Comparison of ENCODE assay signal across 20 mouse cellular contexts in genomic region chr10:85011066-85011465, GRCm38 (mm10).
DNase-seq lines count a peak whose midpoint lies in the region; TF ChIP-seq lines count a peak whose summit lies in the region.
"Had no signal": no experiment of that assay in that cellular context is flagged by ENCODE, and none has a peak within 500 bp of the region (broad histone marks: within the 10 kb centered on the region; RNA-seq: fewer than 3 reads in every experiment).

No protein-coding gene starts in this region.

- peaks cover 8% of the 10 kb centered on the region; the same call in 1 of the 2 replicates for H3K4me1 ChIP-seq in olfactory bulb, adult 2 months (ENCODE audit: control insufficient read depth, insufficient read depth, low read length)
- H3K4me1 ChIP-seq: embryonic facial prominence, embryonic 15.5 days had no signal

- H3K27ac ChIP-seq in gastrocnemius, adult 2 months = 0 out of 2 replicates have a peak overlapping the region, but pooled peaks have one; percentile 17
- H3K27ac ChIP-seq in olfactory bulb, adult 2 months (ENCODE audit: insufficient read depth, low read depth, low read length) = 0 out of 2 replicates have a peak overlapping the region, but pooled peaks have one; percentile 25
- H3K27ac ChIP-seq: embryonic facial prominence, embryonic 15.5 days; forebrain, embryonic 10.5 days; forebrain, embryonic 15.5 days; hindbrain, embryonic 10.5 days; hindbrain, embryonic 15.5 days had no signal

- H3K4me3 ChIP-seq in gastrocnemius, adult 2 months = no peak overlapping the region
- no peak overlapping the region for H3K4me3 ChIP-seq in olfactory bulb, adult 2 months (ENCODE audit: insufficient read depth, low read depth, low read length)
- H3K4me3 ChIP-seq: embryonic facial prominence, embryonic 15.5 days; erythroblast, embryonic 14.5 days; forebrain, embryonic 10.5 days; forebrain, embryonic 15.5 days; heart, embryonic 12.5 days; hindbrain, embryonic 10.5 days; hindbrain, embryonic 15.5 days had no signal

- TF ChIP-seq POLR2A in olfactory bulb, adult 2 months (IDR thresholded peaks at IDR 0.05; ENCODE audit: insufficient read depth, low read depth, low read length) = no peak

- peak; percentile 38 to 66 for DNase-seq in adrenal gland, adult (ENCODE audit: inconsistent age in 2 of 2, low spot score in 1 of 2)
- DNase-seq in adrenal gland, adult 18-20 months (ENCODE audit: low spot score in 2 of 2) = no peak
- no peak for DNase-seq in gastrocnemius, adult 2 months
- DNase-seq in gastrocnemius, postnatal 4 days (ENCODE audit: low spot score in 2 of 2) = no peak
- DNase-seq in Muller cell, postnatal 12 days (ENCODE audit: inconsistent ontology term) = peak; percentile 26
- DNase-seq in right cerebral cortex, adult 2 months (ENCODE audit: low spot score in 2 of 2) = no peak
- DNase-seq in spleen, postnatal 4 days (ENCODE audit: low spot score in 2 of 2) = no peak
- DNase-seq: cerebellum, adult 11 months; cerebellum, adult 8-10 months; cerebellum, postnatal 14 days; embryo, embryonic 11 days; gastrocnemius, postnatal 14 days had no signal

- no peak for TF ChIP-seq CTCF in gastrocnemius, adult 2 months (IDR thresholded peaks at IDR 0.05)
- no peak for TF ChIP-seq CTCF in olfactory bulb, adult 2 months (IDR thresholded peaks at IDR 0.05; ENCODE audit: insufficient read depth, low read depth, low read length)

- intact Hi-C loops in gastrocnemius, adult 2 months (cut with DNase I) = loop anchor here (5.0 kb wide), 1 partner anchor 91 kb away; the partner anchor contains the start of genes Fhl4 and Tmem263

- WGBS in olfactory bulb, adult 2 months = 22% methylated on average over 2 of the region's 2 CpGs

Comparison
In these comparisons a context has a peak if more than half of its experiments do, and no peak if none do; other contexts are left out.
1. DNase-seq: peak in adrenal gland, adult (2 of 2) and Muller cell, postnatal 12 days (single experiment); none in adrenal gland, adult 18-20 months (0 of 2), gastrocnemius, adult 2 months (single experiment), gastrocnemius, postnatal 4 days (0 of 2), right cerebral cortex, adult 2 months (0 of 2) and spleen, postnatal 4 days (0 of 2).